Mouse (Mus musculus) G1E (cell line): ENCODE data around the gene Cyyr1. TPM values are rescaled to one million over a fixed set of nuclear protein-coding genes. Genes with fewer than 3 reads are reported as not detected.
"Not testable (repeated sequence)": the region's sequence is repeated elsewhere in the genome, so short reads cannot be mapped to it uniquely, and the experiment has no call there.

Experiments
- ATAC-seq: 2 replicates; pipeline ENCODE4 v1.8.0; 2016; ENCODE audit warnings: mild to moderate bottlenecking; ENCODE audit not compliant: insufficient number of reproducible peaks, poor library complexity, low FRiP score, severe bottlenecking; ENCODE audit errors: extremely low read depth
- DNase-seq: peaks from one replicate; pipeline ENCODE4 v3.0.0; 2012; ENCODE audit warnings: low spot score
- H3K27me3 ChIP-seq: 2 replicates; pipeline ENCODE4 v1.6.1; 2012; ENCODE audit warnings: mild to moderate bottlenecking, low read length, inconsistent platforms; ENCODE audit not compliant: insufficient read depth
- H3K36me3 ChIP-seq: replicated peaks from 2 replicates; pipeline ENCODE3; 2012; ENCODE audit warnings: mild to moderate bottlenecking, inconsistent platforms
- H3K4me1 ChIP-seq: 2 replicates; pipeline ENCODE4 v1.6.1; 2012; ENCODE audit warnings: low read depth, low read length, inconsistent platforms, mixed read lengths; ENCODE audit not compliant: insufficient read depth
- H3K4me3 ChIP-seq: 2 replicates; pipeline ENCODE4 v1.5.1; 2012; ENCODE audit warnings: low read depth, mild to moderate bottlenecking, inconsistent platforms, low read length, moderate library complexity, mixed read lengths
- H3K9me3 ChIP-seq: replicated peaks from 2 replicates; pipeline ENCODE4 v1.6.1; 2012; ENCODE audit warnings: inconsistent platforms
- CTCF ChIP-seq: IDR thresholded peaks from 2 replicates; pipeline ENCODE4 v1.5.1; 2012; ENCODE audit warnings: low read depth, low read length, inconsistent platforms, mixed read lengths
- GATA1 ChIP-seq: IDR thresholded peaks from 2 replicates; pipeline ENCODE4 v1.6.1; 2012; ENCODE audit warnings: borderline replicate concordance, low read length, inconsistent platforms, mixed read lengths
- GATA2 ChIP-seq: IDR thresholded peaks from 2 replicates; pipeline ENCODE4 v1.6.1; 2012; ENCODE audit warnings: low read depth, low read length, inconsistent platforms, borderline replicate concordance
- POLR2AphosphoS5 ChIP-seq: IDR thresholded peaks from 2 replicates; pipeline ENCODE4 v1.6.1; 2012; ENCODE audit warnings: low read depth, low read length, inconsistent platforms; ENCODE audit not compliant: insufficient replicate concordance
- TAL1 ChIP-seq: conservative IDR thresholded peaks from 2 replicates; pipeline ENCODE4 v1.6.1; 2012; ENCODE audit warnings: low read depth, low read length, inconsistent platforms, mixed read lengths
- polyA plus RNA-seq: library from polyadenylated mRNA; stranded (reverse); fragments of >175 nt; gene quantifications from 2 replicates; pipeline ENCODE4 v1.2.3, GENCODE M21; 2012
- total RNA-seq, 2 experiments: library from RNA; stranded (forward) in 1 of 2; stranded (reverse) in 1 of 2; fragments of 200-1000 nt in 1 of 2; fragments of >200 nt in 1 of 2; fragmentation: Nextera tagmentation in 1 of 2; gene quantifications; 2 replicates each; pipeline ENCODE4 v1.2.3; 2014 to 2017

The Cyyr1 gene
- total RNA-seq (2014; fragmentation: Nextera tagmentation) (not detected in 2 replicates), total RNA-seq (2017) (0.17 and 0.44 TPM in 2 replicates), polyA plus RNA-seq (not detected in 2 replicates)

DNA sequence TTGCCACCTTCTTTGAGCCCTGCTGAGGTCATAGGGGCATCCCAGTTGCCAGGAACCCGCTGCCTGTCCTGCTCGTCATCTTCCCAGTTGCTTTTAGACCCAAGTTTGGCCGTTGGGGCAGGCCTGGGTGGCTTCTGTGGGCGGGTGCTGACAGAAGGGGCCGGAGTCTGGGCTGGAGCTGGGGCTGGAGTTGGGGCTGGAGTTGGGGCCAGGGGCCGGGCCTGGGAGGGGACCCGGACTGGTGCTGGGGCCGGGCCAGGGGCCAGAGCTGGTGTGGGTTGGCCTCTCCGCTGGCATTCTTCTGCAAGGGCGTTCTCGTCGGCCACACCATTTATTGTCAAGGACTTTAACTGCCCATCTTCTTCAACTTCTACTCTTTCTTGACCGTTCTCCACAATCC is at the start of gene Cyyr1:
Cyyr1 (minus strand) TSS at position 101 of the 400 bp plus-strand sequence.
- H3K36me3 ChIP-seq, H3K27me3 ChIP-seq, ATAC-seq, H3K4me1 ChIP-seq, H3K4me3 ChIP-seq, DNase-seq: not testable (repeated sequence)
- H3K9me3 ChIP-seq = peaks cover 18% of the 10 kb centered on the region

DNA sequence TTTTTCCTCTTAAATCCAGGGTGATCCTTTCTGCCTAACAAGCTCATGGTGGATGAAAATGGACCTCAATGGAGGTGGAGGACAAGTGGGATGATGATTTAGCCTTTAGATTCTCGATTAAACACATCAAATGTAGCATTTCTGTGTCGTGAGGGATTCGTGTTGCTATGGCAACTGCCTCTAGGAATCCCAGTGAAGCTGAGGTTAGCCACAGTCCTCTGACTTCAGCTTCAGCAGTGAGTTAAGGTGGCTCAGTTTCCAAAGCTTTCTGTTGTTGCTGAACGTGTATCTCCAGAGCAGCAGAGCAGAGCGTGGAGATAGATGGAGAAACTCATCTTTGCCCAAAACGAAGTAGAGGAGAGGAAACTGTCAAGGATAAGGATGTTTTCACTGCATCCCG is 35.6 kb upstream of the Cyyr1 start:
- Histone ChIP-seq H3K27me3 (no peaks in the 10 kb centered on the region), H3K4me1 (no peaks in the 10 kb centered on the region), H3K36me3 (no peaks in the 10 kb centered on the region), H3K4me3 (no peak overlapping the region), H3K9me3 (peaks cover 6% of the 10 kb centered on the region; the same call in 1 of the 2 replicates)
- TF ChIP-seq GATA2 (no peak), TAL1 (no peak), GATA1 (no peak), CTCF (no peak)
- ATAC-seq (no peak), DNase-seq (no peak)

DNA sequence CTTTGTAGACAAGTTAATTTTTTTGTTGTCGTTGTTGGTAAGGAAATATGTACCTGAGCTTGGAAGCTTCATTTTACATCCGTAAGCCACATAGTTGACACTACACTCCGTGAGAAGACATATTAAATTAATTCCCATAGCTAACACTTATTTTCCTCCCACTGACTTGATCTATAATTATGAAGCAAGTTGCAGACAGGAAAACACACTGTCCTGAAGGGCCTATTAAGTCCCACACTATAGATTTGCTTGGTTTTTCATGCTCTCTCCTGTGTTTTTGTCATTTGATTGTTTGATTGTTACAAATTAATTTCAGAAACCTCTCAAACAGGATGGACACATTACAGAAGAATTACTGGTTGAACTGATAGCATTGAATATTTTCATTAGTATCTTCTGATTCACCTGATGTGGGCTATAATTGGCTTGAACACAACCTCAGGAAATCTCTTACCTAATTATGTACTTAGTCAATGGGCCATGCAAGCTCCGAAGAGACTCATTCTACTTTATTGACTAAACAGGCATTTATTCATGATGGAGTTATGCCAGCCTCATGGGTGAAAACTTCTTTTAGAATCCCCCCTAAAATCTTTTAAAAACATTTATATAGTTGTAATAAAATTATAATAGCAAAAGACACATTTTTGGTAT is 34.5 kb upstream of the Cyyr1 start:
- H3K4me3 ChIP-seq = no peak overlapping the region
- no peaks in the 10 kb centered on the region for H3K36me3 ChIP-seq
- peaks cover 8% of the 10 kb centered on the region; the same call in 1 of the 2 replicates for H3K9me3 ChIP-seq
- no peak for ATAC-seq
- TF ChIP-seq TAL1 (no peak), POLR2AphosphoS5 (no peak), GATA2 (no peak), GATA1 (no peak), CTCF (no peak)
- no peaks in the 10 kb centered on the region for H3K27me3 ChIP-seq
- no peak for DNase-seq
- H3K4me1 ChIP-seq = no peaks in the 10 kb centered on the region

DNA sequence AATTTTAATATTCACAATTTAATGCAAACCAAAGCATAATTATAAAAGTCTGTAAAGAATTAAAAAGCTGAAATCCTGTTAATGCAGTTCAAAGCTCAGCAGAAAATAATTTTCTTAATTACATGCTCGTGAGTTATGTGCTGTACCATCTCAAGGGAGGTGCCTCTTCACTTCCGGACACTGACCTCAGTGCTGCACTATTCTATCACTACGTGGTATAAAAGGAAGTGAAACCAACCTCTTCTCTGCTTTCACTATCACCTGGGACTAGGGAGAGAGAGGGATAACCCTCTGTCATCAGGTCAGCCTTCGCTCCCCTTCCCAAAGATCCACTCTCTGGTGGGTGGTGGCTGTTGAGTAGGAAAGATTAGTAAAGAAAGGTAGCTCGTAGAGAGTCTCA is 13.3 kb upstream of the Cyyr1 start:
- H3K27me3 ChIP-seq = no peaks in the 10 kb centered on the region
- DNase-seq = no peak
- H3K4me1 ChIP-seq = no peaks in the 10 kb centered on the region
- H3K9me3 ChIP-seq = peaks cover 6% of the 10 kb centered on the region; the same call in 1 of the 2 replicates
- ATAC-seq = no peak
- H3K4me3 ChIP-seq = no peak overlapping the region
- no peaks in the 10 kb centered on the region for H3K36me3 ChIP-seq
- TF ChIP-seq TAL1 = no peak
- TF ChIP-seq GATA2 = no peak
- no peak for TF ChIP-seq GATA1
- TF ChIP-seq POLR2AphosphoS5 = no peak
- TF ChIP-seq CTCF = no peak

DNA sequence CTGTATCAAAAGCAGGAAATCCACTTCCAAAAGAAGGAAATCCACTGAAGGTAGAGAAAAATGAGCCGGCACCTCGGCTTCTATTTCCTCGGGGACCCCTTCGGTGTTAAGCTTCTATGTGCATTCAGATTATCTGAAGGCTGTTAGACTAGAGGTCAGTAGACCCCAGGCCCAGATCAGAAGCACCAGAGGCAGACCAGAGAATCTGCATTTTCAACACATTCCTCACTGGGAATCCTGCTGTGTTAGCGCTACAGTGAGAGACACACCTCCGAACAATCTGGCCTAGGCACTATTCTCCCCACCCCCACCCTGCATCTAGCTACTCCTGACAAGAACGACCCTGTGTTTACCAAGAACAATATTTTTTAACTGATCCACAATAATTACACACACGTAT is 641 bp upstream of the Cyyr1 start:
- ATAC-seq (no peak), DNase-seq (no peak)
- Histone ChIP-seq H3K36me3 (no peaks in the 10 kb centered on the region), H3K9me3 (peaks cover 18% of the 10 kb centered on the region), H3K27me3 (no peaks in the 10 kb centered on the region), H3K4me3 (no peak overlapping the region), H3K4me1 (no peaks in the 10 kb centered on the region)
- TF ChIP-seq GATA1 (no peak), CTCF (no peak), TAL1 (no peak), GATA2 (no peak), POLR2AphosphoS5 (no peak)

DNA sequence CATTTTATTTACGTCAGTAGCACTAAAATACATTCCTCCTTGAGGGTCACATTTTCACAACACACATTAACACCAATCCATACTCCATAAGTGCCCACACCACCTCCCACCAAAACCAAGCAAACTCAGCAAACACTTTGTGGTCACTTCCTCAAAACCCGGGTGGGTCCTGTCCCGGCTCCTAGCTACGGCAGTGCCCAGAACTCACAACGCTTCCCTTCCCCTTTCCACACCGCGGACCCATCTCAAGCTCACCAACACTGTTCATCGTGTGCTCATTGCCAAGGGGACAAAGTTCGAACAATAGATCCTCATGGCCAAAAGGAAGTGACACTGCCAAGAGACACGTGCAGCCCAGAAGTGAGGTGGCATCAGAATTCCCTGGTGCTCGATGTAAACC is 1.2 kb downstream of the Cyyr1 start:
- H3K27me3 ChIP-seq, DNase-seq, H3K36me3 ChIP-seq, H3K4me3 ChIP-seq, ATAC-seq, H3K4me1 ChIP-seq: not testable (repeated sequence)
- H3K9me3 ChIP-seq = peaks cover 17% of the 10 kb centered on the region

DNA sequence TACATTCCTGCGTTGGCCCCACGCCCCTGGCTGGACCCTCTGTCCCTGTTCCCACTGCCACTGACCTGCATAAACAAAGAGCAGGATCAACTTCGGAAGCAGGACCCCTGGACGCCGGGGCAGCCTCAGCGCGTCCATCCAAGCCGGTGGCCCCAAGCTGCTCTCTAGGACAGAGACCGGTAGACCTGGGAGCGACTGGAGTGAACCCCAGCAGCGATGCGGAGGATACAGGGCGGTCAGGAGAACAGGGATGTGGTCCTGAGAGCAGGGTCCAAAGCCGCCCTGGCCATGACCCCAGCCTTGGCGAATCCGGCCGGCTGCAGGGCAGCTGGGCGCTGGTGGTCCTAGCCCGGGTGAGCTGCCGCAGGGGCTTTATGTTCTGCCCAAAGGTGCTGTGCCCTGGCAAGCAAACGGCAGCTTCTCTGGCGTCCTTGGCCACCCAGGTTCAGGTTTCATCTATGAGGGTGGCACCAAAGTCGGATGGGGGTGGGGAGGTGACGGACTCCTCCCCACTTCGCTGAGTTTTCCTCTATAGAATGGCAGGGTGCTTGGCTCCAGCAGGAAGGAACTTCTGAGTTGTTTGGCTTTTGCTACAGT is 3.1 kb downstream of the Cyyr1 start:
- Histone ChIP-seq H3K9me3 (peaks cover 20% of the 10 kb centered on the region), H3K27me3 (no peaks in the 10 kb centered on the region), H3K36me3 (no peaks in the 10 kb centered on the region), H3K4me3 (no peak overlapping the region; the same call in 1 of the 2 replicates), H3K4me1 (no peaks in the 10 kb centered on the region)
- ATAC-seq = no peak
- DNase-seq = no peak
- TF ChIP-seq POLR2AphosphoS5 (no peak), CTCF (no peak), GATA1 (no peak), TAL1 (no peak), GATA2 (no peak)
